Mouse (Mus musculus): ENCODE data around the gene 1810062G17Rik.

1810062G17Rik gene

GRCm38 (mm10) chr3:36478776-36479175 is 3.0 kb downstream of the 1810062G17Rik start:
- DNase-seq: no peak

GRCm38 (mm10) chr3:36480486-36480885 is 4.7 kb downstream of the 1810062G17Rik start:
- DNase-seq: no peak

DNA sequence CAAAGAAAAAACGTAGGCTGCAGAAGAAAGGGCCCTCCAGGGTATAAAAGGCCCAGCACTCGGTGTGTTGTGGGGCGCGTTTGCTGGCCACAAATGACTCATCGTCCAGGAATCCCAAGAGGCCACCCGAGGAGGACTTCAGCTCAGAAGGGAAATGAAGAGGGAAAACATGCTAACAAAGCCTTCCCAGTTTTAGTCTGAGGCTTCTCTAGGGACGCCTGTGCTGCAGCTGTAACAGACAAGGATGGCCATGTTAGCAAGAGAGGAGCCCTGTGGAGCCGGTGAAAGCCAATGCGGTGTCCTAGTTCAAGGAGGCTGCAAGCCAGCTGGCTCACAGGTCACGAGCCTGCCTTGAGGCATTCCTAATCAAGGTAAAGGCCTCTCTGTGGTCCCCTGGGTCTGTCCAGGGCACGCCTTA is 6.0 kb downstream of the 1810062G17Rik start:
- DNase-seq: no peak

DNA sequence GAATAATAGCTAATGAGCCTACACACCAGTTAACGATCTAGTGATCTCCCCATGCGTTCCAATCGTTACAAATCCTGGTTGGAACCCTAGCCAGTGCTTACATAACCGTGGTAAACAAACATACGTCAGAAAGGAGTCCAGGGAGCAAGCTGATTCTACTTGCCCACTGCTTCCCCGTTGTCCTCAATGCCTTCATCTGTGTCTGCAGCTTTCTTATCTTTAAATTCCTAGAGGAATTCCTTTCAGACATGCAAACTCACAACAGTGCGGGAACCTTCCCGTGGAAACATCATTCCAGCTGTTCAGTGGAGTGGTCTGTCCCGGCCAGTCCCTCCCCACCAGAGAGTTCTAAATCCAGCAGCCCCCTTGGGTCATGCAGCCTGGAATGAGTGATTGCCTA is 7.2 kb downstream of the 1810062G17Rik start:
- DNase-seq: no peak

GRCm38 (mm10) chr3:36484292-36484691 is 8.6 kb downstream of the 1810062G17Rik start:
- no peak for DNase-seq

- no peak for DNase-seq
Measured at GRCm38 (mm10) chr3:36486176-36486575, 10.4 kb downstream of the 1810062G17Rik start.

GRCm38 (mm10) chr3:36486881-36487280 is 11.1 kb downstream of the 1810062G17Rik start:
- no peak for DNase-seq

DNA sequence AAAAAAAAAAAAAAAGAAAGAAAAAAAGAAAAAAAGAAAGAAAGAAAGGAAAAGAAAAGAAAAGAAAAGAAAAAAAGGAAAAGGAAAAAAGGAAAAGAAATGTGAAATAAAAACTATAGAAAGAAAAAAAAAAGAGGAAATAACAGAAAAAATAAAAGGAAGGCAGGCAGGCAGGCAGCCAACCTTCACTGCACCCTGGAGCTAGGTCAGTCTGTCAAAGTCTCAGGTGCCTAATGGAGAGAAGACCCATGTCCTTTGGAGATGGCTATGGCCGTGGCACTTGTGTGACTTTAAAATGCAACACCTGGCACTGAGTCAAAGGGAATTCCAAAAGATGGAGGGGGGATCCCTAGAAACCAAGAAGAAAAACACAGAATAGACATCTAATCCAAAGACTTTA is 12.6 kb downstream of the 1810062G17Rik start:
- no peak for DNase-seq

DNA sequence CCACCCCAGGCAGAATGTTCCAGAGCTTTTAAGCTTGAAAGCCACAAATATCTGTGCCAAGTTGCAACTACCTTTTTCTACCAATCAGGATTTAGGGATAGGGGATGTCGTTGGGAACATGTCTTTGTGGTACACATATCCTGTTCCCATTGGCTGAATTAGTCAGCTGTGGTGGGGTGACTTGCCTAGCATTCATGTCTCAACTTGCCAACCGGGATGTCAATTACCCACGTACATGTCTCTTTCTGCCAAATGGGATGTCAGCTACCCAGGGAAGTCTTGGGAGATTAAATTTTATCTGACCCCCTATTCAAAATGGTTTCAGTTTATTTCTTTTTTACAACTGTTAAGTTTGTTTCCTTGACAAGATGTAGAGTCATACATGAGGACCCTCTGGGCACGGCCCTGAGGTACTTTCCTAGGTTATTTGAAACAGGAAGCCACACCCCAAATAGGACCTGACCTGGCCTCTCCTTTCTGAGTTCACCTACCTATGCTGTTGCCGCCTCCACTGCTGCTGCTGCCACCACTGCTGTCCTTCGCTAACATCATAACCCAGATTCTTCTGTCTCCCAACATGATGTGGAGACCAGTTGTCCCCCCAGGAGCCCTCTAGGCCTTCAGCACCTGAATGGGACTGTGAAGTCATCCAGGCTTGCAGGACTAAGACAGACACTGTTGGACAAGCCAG is 13.3 kb downstream of the 1810062G17Rik start:
- no peak for DNase-seq

GRCm38 (mm10) chr3:36489590-36489910 is 13.8 kb downstream of the 1810062G17Rik start:
- no peak for DNase-seq

- no peak for DNase-seq
Measured at GRCm38 (mm10) chr3:36491535-36491934, 15.8 kb downstream of the 1810062G17Rik start.

DNA sequence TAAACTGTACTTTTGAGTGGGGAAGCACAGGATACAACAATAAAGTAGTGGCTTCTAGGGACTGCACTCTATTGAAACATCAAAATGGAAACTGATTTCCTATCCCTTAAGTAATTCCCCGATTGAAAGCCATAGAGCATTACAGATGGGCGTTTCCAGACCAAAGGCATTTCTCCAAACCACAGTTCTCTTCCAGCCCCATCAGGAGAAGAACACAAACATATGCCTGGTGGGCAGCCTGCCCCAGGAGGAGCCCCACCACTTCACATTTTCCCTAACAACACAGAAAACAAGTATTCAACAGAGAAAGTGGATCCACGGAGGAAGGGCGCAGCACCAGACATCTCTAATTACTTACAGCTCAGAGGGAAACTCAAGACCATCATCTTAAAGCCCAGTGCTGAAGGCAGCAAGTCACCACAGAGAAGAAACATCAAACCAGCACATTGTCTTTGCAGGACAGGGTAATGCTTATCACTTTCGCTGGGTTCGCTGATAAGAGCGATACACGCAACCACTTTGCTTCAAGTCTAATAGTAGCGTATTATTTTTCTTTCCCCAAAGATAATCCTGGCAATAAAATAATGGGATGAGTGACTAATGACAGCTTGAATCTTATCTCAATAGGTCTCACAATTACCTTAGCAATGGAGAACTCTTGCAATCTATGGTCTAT is 17.1 kb downstream of the 1810062G17Rik start:
- DNase-seq: no peak

DNA sequence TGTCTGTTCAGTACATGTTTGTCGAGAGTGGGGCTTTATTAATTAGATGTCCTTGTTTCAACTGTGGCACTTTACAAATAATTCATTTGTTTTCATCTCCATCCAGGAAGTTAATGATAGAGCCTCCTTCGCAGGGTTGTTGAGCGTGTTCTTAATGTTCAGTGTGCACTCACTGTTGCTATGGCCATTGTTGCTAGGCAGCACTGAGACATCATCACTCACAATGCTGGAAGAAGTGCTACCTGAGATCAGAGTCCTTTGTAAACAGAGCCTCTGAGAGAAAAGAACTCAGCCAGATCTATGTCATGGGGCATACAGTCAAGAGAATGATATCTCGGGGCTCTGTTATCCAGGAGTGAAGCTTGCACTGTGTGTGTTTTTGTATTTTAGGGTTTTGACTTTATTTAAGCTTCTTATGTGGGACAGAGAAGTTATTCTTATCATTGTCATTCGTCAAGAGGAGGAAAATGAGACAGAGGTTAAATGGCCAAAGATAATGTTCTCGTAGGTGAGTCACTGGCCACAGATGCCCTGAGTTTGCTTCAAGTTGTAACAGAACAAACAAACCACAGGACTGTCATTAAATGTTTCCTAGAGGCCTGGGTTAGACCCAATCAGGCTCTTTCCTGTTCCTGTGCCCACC is 18.0 kb downstream of the 1810062G17Rik start:
- DNase-seq: no peak

DNA sequence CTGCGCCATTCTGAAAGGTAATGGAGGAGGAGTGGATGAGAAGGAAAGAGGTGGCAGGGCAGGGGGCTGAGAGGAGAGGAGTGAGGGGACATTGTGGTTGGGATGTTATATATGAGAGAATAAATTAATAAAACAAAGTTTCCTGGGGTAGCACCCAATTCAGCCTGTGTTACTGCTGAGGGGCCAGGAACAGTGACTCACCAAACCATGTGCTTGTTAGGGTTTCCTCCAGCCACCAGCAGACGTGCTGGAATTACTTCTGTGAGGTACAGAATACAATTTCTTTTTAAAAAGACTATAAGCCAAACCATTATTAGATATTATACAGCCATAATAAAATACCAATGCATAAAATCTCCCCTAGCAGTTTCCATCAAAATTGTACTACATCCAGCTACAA is 18.9 kb downstream of the 1810062G17Rik start:
- no peak for DNase-seq

- DNase-seq: peak; percentile 75
Measured at GRCm38 (mm10) chr3:36495436-36495835, 19.7 kb downstream of the 1810062G17Rik start.

- DNase-seq: no peak
Measured at GRCm38 (mm10) chr3:36496273-36496672, 20.5 kb downstream of the 1810062G17Rik start.

- peak; percentile 60 for DNase-seq
Measured at GRCm38 (mm10) chr3:36496746-36497145, 21.0 kb downstream of the 1810062G17Rik start.

GRCm38 (mm10) chr3:36498224-36498623 is 22.5 kb downstream of the 1810062G17Rik start:
- no peak for DNase-seq

DNA sequence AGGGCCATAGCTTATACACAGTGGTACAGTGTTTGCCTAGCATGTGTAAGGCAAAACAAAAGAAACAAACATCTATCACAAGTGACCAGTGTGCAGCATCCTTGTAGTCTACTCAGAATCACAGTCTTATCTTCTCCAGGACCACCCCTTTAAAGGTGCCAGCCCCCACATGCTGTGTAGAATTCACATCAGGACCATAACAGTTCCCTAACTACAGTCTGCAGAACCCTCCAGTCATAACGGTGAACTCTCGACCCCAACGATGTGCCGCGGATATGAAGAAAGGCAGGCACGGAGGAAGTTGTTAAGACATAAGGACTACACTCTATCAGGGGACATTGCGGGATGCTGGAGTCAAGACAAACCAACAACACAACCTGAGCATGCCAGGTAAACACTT is 23.7 kb downstream of the 1810062G17Rik start:
- no peak for DNase-seq

DNA sequence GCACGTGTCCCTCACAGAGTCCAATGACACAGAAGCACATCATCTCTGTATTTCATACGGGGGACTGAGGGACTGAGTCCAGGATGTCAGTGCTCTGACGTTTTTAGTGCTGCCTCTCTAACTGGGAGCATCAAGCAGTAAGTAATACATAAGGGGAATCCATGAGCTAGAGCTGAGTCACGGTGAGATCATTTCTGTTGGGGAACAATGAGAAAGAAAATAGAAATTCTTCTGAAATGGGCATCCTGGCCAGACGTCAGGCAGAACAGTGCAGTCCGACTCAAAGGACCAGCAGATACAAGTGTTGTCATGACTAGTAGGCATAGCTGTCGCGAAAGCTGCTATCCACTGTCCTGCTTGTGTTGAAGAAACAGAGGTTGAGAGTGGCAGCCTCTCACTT is 25.2 kb downstream of the 1810062G17Rik start:
- no peak for DNase-seq

DNA sequence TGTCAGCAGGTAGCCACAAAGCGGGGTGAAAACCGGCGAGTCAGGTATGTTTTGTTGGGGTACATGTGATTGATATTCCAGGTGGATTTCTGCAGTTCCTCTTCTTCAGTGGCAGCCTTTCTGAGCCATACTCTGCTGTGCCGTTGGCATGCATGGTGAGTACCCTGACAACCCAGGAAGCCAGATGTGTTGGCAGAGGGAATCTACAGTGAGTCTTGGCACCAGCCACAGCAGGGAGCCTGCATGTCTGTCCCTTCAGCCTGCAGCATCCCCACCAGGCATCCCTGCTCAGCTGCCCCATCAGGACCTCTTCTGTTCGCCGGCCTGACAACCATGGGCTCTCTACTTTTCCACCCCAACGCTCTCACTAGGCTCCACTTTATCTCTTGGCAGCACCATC is 25.8 kb downstream of the 1810062G17Rik start:
- DNase-seq: no peak

- no peak for DNase-seq
Measured at GRCm38 (mm10) chr3:36505306-36505705, 29.6 kb downstream of the 1810062G17Rik start.

GRCm38 (mm10) chr3:36505809-36506735 is 30.3 kb downstream of the 1810062G17Rik start:
- DNase-seq: no peak

All from layer of hippocampus, adult 9-11 months (tissue).